Mouse (Mus musculus): ENCODE measurements at regions not wholly inside any gene's neighbourhood (a gene's known extent, or its start where the extent isn't known, plus 50 kb on each side); places are given as distances from the start of the nearest gene placed in this dataset.
A peak's percentile ranks its signal among the peaks of the same experiment; 100 is the strongest.

DNA sequence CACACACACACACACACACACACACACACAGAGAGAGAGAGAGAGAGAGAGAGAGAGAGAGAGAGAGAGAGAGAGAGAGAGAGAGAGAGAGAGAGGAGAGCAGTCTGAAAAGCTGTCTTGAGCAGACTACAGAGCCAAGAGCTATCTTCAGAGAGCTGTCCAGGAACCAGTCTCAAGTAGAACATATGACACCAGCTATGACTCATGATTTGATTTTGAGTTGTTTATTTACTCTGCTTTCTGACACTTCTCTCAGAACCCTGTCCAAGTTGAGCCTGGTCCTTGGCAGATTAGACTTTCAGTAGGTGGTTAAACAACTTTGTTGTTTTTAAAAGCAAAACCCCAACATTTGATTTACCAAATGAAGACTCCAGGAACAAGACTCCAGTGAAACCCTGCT, 420.8 kb upstream of the Lcorl start:
- H3K4me2 ChIP-seq (ENCODE audit: low read depth, low read length) = no peak overlapping the region
- no peak for ATAC-seq

DNA sequence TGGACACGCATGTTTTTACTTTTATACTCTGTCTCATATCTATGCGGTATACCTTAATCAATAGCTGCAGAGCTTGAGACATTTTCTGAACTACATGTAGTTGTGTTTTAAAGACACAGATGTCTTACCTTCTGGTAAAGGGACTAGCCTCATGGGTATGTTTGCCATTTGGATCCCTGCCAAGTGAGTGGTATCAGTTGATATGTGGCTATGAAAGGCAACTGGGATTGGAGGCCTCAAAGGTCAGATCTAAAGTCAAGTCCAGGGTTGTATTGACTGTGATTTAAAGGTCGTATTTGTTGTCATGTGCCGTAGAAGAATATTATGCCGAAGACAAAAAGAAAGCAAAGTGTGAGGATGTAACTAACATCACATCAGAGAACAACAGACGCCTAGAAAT, 399.3 kb upstream of the Lcorl start:
- Histone ChIP-seq H3K9ac (replicated peaks) (no peak overlapping the region), H3K27ac (ENCODE audit: low read depth) (no peak overlapping the region), H3K36me3 (replicated peaks; ENCODE audit: insufficient read depth, low read length) (no peaks in the 10 kb centered on the region), H3K4me3 (ENCODE audit: low read depth, low read length) (no peak overlapping the region), H3K4me2 (ENCODE audit: low read depth, low read length) (no peak overlapping the region), H3K4me1 (ENCODE audit: insufficient read depth) (no peaks in the 10 kb centered on the region), H3K27me3 (ENCODE audit: insufficient read depth, low read length) (no peaks in the 10 kb centered on the region), H3K9me3 (ENCODE audit: low read length) (no peaks in the 10 kb centered on the region)
- ATAC-seq (no peak), DNase-seq (peak; percentile 10)
- 72% methylated on average over 6 of the region's 6 CpGs for WGBS (ENCODE audit: insufficient replicate concordance)
- TF ChIP-seq CTCF (IDR thresholded peaks at IDR 0.05; ENCODE audit: low read depth) (no peak), EP300 (IDR thresholded peaks at IDR 0.05; ENCODE audit: low read depth) (no peak)

More for the DNA sequence above, 420.8 kb upstream of the Lcorl start:
- Histone ChIP-seq H3K36me3 (replicated peaks; ENCODE audit: insufficient read depth, low read length) (no peaks in the 10 kb centered on the region), H3K27me3 (ENCODE audit: insufficient read depth, low read length) (no peaks in the 10 kb centered on the region), H3K27ac (ENCODE audit: low read depth) (no peak overlapping the region), H3K9me3 (ENCODE audit: low read length) (no peaks in the 10 kb centered on the region), H3K4me1 (ENCODE audit: insufficient read depth) (no peaks in the 10 kb centered on the region), H3K9ac (replicated peaks) (no peak overlapping the region), H3K4me3 (ENCODE audit: low read depth, low read length) (no peak overlapping the region)
- TF ChIP-seq CTCF (IDR thresholded peaks at IDR 0.05; ENCODE audit: low read depth) = no peak
- no peak for TF ChIP-seq EP300 (IDR thresholded peaks at IDR 0.05; ENCODE audit: low read depth)
- DNase-seq = no peak

GRCm38 (mm10) chr5:46253940-46254339, 396.5 kb upstream of the Lcorl start:
- H3K4me1 ChIP-seq (ENCODE audit: insufficient read depth) = no peaks in the 10 kb centered on the region
- H3K4me3 ChIP-seq (ENCODE audit: low read depth, low read length) = no peak overlapping the region
- H3K27ac ChIP-seq (ENCODE audit: low read depth) = no peak overlapping the region
- no peak overlapping the region for H3K9ac ChIP-seq (replicated peaks)
- H3K36me3 ChIP-seq (replicated peaks; ENCODE audit: insufficient read depth, low read length) = no peaks in the 10 kb centered on the region
- H3K4me2 ChIP-seq (ENCODE audit: low read depth, low read length) = no peak overlapping the region
- H3K9me3 ChIP-seq (ENCODE audit: low read length) = no peaks in the 10 kb centered on the region
- TF ChIP-seq CTCF (IDR thresholded peaks at IDR 0.05; ENCODE audit: low read depth) (no peak), EP300 (IDR thresholded peaks at IDR 0.05; ENCODE audit: low read depth) (no peak)
- no peaks in the 10 kb centered on the region for H3K27me3 ChIP-seq (ENCODE audit: insufficient read depth, low read length)
- DNase-seq (no peak), ATAC-seq (no peak)

DNA sequence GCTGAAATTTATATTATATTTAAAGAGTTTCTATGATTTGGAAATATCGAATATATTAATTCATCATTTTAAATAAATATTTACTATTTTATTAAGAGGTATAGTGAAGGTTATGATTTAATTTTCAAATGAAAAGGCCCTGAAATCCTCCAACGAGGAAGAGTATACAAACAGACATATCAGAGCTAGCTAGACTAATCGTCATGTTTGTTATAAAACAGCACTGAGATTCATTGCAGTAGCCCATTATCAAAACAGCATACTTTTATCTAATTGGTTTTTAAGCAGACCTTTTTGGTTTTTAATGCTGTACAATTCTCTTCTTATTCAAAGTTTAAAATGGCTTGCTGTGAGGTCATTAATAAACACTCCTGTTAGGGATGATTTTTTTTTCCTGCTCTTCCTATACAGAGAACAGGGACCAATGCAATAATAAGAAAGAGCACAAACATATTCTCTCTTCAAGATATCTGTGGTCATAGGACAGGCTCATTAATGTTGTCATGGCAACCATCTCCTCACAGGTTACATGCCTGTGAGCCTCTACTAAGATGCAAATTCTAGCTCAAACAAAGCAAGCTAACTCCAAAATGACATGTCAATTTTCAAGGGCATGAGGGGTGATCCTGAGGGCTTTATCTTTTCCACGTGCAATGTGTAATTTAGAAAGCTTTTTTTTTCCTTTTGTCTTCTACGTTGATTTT, 378.1 kb upstream of the Lcorl start:
- ATAC-seq = no peak
- Histone ChIP-seq H3K4me3 (ENCODE audit: low read depth, low read length) (no peak overlapping the region), H3K9me3 (ENCODE audit: low read length) (no peaks in the 10 kb centered on the region), H3K36me3 (replicated peaks; ENCODE audit: insufficient read depth, low read length) (no peaks in the 10 kb centered on the region), H3K27ac (ENCODE audit: low read depth) (no peak overlapping the region), H3K27me3 (ENCODE audit: insufficient read depth, low read length) (no peaks in the 10 kb centered on the region), H3K4me2 (ENCODE audit: low read depth, low read length) (no peak overlapping the region), H3K4me1 (ENCODE audit: insufficient read depth) (no peaks in the 10 kb centered on the region), H3K9ac (replicated peaks) (no peak overlapping the region)
- TF ChIP-seq CTCF (IDR thresholded peaks at IDR 0.05; ENCODE audit: low read depth) (no peak), EP300 (IDR thresholded peaks at IDR 0.05; ENCODE audit: low read depth) (no peak)
- DNase-seq = no peak
- 69% methylated on average over 5 of the region's 5 CpGs for WGBS (ENCODE audit: insufficient replicate concordance)

DNA sequence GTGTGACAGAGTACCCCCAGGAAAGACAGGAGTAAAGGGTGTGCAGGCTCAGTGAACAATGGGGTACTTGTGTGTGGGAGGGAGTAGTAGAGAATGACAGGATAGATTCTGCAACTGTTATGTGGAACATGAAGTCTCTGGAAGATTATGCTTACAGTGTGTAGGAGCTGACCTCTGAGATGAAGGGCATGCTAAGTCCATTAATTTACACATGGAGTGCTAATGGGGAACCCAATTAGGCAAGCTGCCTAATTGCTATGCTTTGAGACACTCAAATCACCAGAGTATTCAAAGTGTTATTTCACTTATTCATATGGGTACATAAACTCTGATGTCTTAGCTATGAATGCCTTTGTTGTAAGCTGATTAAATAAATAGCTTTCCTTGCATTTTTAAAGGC, 375.4 kb upstream of the Lcorl start:
- Histone ChIP-seq H3K27me3 (ENCODE audit: insufficient read depth, low read length) (no peaks in the 10 kb centered on the region), H3K9me3 (ENCODE audit: low read length) (no peaks in the 10 kb centered on the region), H3K4me3 (ENCODE audit: low read depth, low read length) (no peak overlapping the region), H3K4me2 (ENCODE audit: low read depth, low read length) (no peak overlapping the region), H3K36me3 (replicated peaks; ENCODE audit: insufficient read depth, low read length) (no peaks in the 10 kb centered on the region), H3K9ac (replicated peaks) (no peak overlapping the region), H3K27ac (ENCODE audit: low read depth) (no peak overlapping the region), H3K4me1 (ENCODE audit: insufficient read depth) (no peaks in the 10 kb centered on the region)
- TF ChIP-seq EP300 (IDR thresholded peaks at IDR 0.05; ENCODE audit: low read depth) (no peak), CTCF (IDR thresholded peaks at IDR 0.05; ENCODE audit: low read depth) (no peak)
- DNase-seq = no peak
- ATAC-seq = no peak

DNA sequence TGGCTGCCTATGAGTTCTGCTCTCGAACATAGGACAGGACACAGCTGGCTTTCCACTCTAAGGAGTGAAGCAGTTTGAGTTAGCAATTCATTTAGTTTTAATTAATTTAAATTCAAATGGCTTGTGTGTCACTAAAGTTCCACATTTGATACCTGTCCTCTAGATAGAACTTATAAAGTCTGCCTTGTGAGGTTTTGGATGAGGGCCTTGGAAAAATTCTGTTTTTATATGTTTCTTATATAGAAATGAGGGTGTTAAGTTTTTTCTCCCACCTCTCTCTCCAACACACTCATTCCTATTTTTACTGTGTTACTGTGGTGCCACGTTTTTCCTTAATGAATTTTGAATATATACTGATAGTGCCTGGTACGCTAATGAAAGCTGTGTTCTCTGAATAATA, 371.3 kb upstream of the Lcorl start:
- TF ChIP-seq EP300 (IDR thresholded peaks at IDR 0.05; ENCODE audit: low read depth) (no peak), CTCF (IDR thresholded peaks at IDR 0.05; ENCODE audit: low read depth) (no peak)
- 66% methylated on average over 3 of the region's 3 CpGs for WGBS (ENCODE audit: insufficient replicate concordance)
- no peak overlapping the region for H3K9ac ChIP-seq (replicated peaks)
- H3K36me3 ChIP-seq (replicated peaks; ENCODE audit: insufficient read depth, low read length) = no peaks in the 10 kb centered on the region
- no peaks in the 10 kb centered on the region for H3K4me1 ChIP-seq (ENCODE audit: insufficient read depth)
- no peak overlapping the region for H3K4me3 ChIP-seq (ENCODE audit: low read depth, low read length)
- no peak overlapping the region for H3K27ac ChIP-seq (ENCODE audit: low read depth)
- ATAC-seq (no peak), DNase-seq (no peak)
- H3K9me3 ChIP-seq (ENCODE audit: low read length) = no peaks in the 10 kb centered on the region
- H3K27me3 ChIP-seq (ENCODE audit: insufficient read depth, low read length) = no peaks in the 10 kb centered on the region
- no peak overlapping the region for H3K4me2 ChIP-seq (ENCODE audit: low read depth, low read length)

All from liver, postnatal 0 days (tissue).